Mouse (Mus musculus): ENCODE results near the gene Ankrd44.

- TF ChIP-seq POLR2A (IDR thresholded peaks at IDR 0.05; ENCODE audit: low read depth, low read length) (no peak), CTCF (IDR thresholded peaks at IDR 0.05; ENCODE audit: extremely low read depth, insufficient read length, insufficient replicate concordance, low read depth, low read length) (no peak)
Measured at GRCm38 (mm10) chr1:54658558-54658957, 267.6 kb downstream of the Ankrd44 start.

Data from small intestine, adult 2 months (tissue).